Mouse (Mus musculus): ENCODE results near the gene Oxa1l. TPM values are rescaled to one million over a fixed set of nuclear protein-coding genes. Genes with fewer than 3 reads are reported as not detected.

Gene Oxa1l
- polyA plus RNA-seq, 1 experiment from 2014 or later, result 52.0 TPM

- H3K9me3 ChIP-seq (ENCODE audit: control insufficient read depth, low read length), result no peaks in the 10 kb centered on the region
- WGBS, result 8% methylated on average over 19 of the region's 19 CpGs
- peak; percentile 56 for DNase-seq (ENCODE audit: low spot score)
- H3K27ac ChIP-seq (replicated peaks; ENCODE audit: low read depth, low read length), result no peak within 1 kb of the TSS
- no peak within 1 kb of the TSS for H3K4me3 ChIP-seq (ENCODE audit: low read depth, low read length)
- H3K9ac ChIP-seq (ENCODE audit: low read length), result no peak within 1 kb of the TSS
- H3K27me3 ChIP-seq (ENCODE audit: control insufficient read depth, insufficient read depth, low read length), result 0 out of 2 replicates have a peak, but pooled peaks cover 2% of the 10 kb centered on the region
- no peak for ATAC-seq (ENCODE audit: insufficient number of reproducible peaks, low FRiP score, low TSS enrichment, low read depth)
- no peaks in the 10 kb centered on the region; the same call in 1 of the 2 replicates for H3K36me3 ChIP-seq (ENCODE audit: control insufficient read depth, insufficient read depth, low read length)
- H3K4me2 ChIP-seq (ENCODE audit: low read depth, severe bottlenecking), result peak within 1 kb of the TSS; percentile 20; the same call in 1 of the 2 replicates
- peaks cover 18% of the 10 kb centered on the region for H3K4me1 ChIP-seq (ENCODE audit: control insufficient read depth, insufficient read depth, low read length)
Observed at GRCm38 (mm10) chr14:54417623-54418081, 57.0 kb downstream of the Oxa1l start, which contains the start of gene Slc7a7. Gene Slc7a7 (minus strand): TSS chr14:54417780.

Other genes starting within 250 kb of the Oxa1l start
- 234 and 250 TPM in 2 replicates for gene Dad1, start 106.7 kb upstream of the Oxa1l start, polyA plus RNA-seq (2014; fragmentation: Nextera tagmentation; extraction: Ambion mirVana)
- 38.9 and 40.9 TPM in 2 replicates for gene Abhd4, start 106.6 kb upstream of the Oxa1l start, polyA plus RNA-seq (2014; fragmentation: Nextera tagmentation; extraction: Ambion mirVana)
- not detected in 2 replicates for gene Olfr49, start 75.9 kb upstream of the Oxa1l start, polyA plus RNA-seq (2014; fragmentation: Nextera tagmentation; extraction: Ambion mirVana)
- 3.1 and 3.6 TPM in 2 replicates for gene Slc7a7, start 56.9 kb downstream of the Oxa1l start, polyA plus RNA-seq (2014; fragmentation: Nextera tagmentation; extraction: Ambion mirVana)
- gene Mrpl52, start 66.1 kb downstream of the Oxa1l start, polyA plus RNA-seq (2014; fragmentation: Nextera tagmentation; extraction: Ambion mirVana), result 228 and 236 TPM in 2 replicates
- 97.8 and 101 TPM in 2 replicates for gene Mmp14, start 70.8 kb downstream of the Oxa1l start, polyA plus RNA-seq (2014; fragmentation: Nextera tagmentation; extraction: Ambion mirVana)
- 18.9 and 19.6 TPM in 2 replicates for gene Lrp10, start 103.3 kb downstream of the Oxa1l start, polyA plus RNA-seq (2014; fragmentation: Nextera tagmentation; extraction: Ambion mirVana)
- 4.7 and 5.3 TPM in 2 replicates for gene Rem2, start 115.3 kb downstream of the Oxa1l start, polyA plus RNA-seq (2014; fragmentation: Nextera tagmentation; extraction: Ambion mirVana)
- 122 and 126 TPM in 2 replicates for gene Prmt5, start 156.7 kb downstream of the Oxa1l start, polyA plus RNA-seq (2014; fragmentation: Nextera tagmentation; extraction: Ambion mirVana)
- 52.4 and 53.1 TPM in 2 replicates for gene Haus4, start 193.8 kb downstream of the Oxa1l start, polyA plus RNA-seq (2014; fragmentation: Nextera tagmentation; extraction: Ambion mirVana)
- gene Ajuba, start 216.7 kb downstream of the Oxa1l start, polyA plus RNA-seq (2014; fragmentation: Nextera tagmentation; extraction: Ambion mirVana), result 38.5 and 41.8 TPM in 2 replicates
- 6.8 and 7.8 TPM in 2 replicates for gene 4931414P19Rik, start 245.2 kb downstream of the Oxa1l start, polyA plus RNA-seq (2014; fragmentation: Nextera tagmentation; extraction: Ambion mirVana)

Measured in limb, embryonic 11.5 days (tissue).